Mouse (Mus musculus): Measurements from ENCODE around the gene Rxrb. TPM values are rescaled to one million over a fixed set of nuclear protein-coding genes. Genes with fewer than 3 reads are reported as not detected.

The Rxrb gene
- total and polyA plus RNA-seq, 2 experiments from 2014 or later: 48.7 to 64.8 TPM

DNA sequence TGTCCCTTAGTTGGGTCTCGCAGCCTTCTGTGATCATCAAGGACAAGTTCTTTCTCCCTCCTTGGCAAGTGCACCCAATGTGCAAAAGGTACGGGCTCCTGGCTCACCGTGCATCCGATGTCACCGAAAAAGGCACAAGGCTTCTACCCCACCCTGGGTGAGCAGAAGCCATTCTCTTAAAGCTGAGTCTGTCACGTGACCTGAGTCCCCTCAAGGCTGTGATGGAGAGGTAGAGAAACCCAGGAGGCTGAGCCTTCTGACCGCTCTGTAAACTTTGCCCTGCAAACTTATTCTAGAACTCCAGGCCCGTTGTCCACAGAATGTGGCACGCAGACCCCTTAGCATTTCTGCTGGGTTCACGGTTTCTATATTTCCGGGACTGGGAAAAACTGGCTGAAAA, 47.4 kb downstream of the Rxrb start:
- DNase-seq (ENCODE audit: low spot score): no peak

GRCm38 (mm10) chr17:34079621-34080020, 48.0 kb downstream of the Rxrb start:
- H3K27ac ChIP-seq: no peak overlapping the region
- H3K27me3 ChIP-seq (ENCODE audit: insufficient read depth, low read length): peaks cover 3% of the 10 kb centered on the region; the same call in 1 of the 2 replicates
- WGBS: 9% methylated on average over 5 of the region's 5 CpGs
- TF ChIP-seq CTCF (IDR thresholded peaks at IDR 0.05; ENCODE audit: low read depth): no peak
- no peak overlapping the region for H3K4me2 ChIP-seq (ENCODE audit: low read depth, low read length)
- no peaks in the 10 kb centered on the region for H3K4me1 ChIP-seq (ENCODE audit: insufficient read depth, low read length)
- ATAC-seq (peak; percentile 88), DNase-seq (ENCODE audit: low spot score) (peak; percentile 82)
- no peaks in the 10 kb centered on the region for H3K36me3 ChIP-seq (ENCODE audit: insufficient read depth, low read length)
- H3K9me3 ChIP-seq (ENCODE audit: low read length): no peaks in the 10 kb centered on the region
- H3K9ac ChIP-seq (replicated peaks; ENCODE audit: low read length): no peak overlapping the region
- no peak overlapping the region for H3K4me3 ChIP-seq (ENCODE audit: low read length)

More for the DNA sequence above, 47.4 kb downstream of the Rxrb start:
- TF ChIP-seq CTCF (IDR thresholded peaks at IDR 0.05; ENCODE audit: low read depth): no peak
- peaks cover 3% of the 10 kb centered on the region; the same call in 1 of the 2 replicates for H3K27me3 ChIP-seq (ENCODE audit: insufficient read depth, low read length)
- H3K27ac ChIP-seq: no peak overlapping the region
- no peak overlapping the region for H3K4me2 ChIP-seq (ENCODE audit: low read depth, low read length)
- no peak for ATAC-seq
- H3K36me3 ChIP-seq (ENCODE audit: insufficient read depth, low read length): no peaks in the 10 kb centered on the region
- WGBS: 92% methylated on average over 11 of the region's 11 CpGs
- H3K4me3 ChIP-seq (ENCODE audit: low read length): no peak overlapping the region
- H3K9ac ChIP-seq (replicated peaks; ENCODE audit: low read length): no peak overlapping the region
- H3K9me3 ChIP-seq (ENCODE audit: low read length): no peaks in the 10 kb centered on the region
- no peaks in the 10 kb centered on the region for H3K4me1 ChIP-seq (ENCODE audit: insufficient read depth, low read length)

DNA sequence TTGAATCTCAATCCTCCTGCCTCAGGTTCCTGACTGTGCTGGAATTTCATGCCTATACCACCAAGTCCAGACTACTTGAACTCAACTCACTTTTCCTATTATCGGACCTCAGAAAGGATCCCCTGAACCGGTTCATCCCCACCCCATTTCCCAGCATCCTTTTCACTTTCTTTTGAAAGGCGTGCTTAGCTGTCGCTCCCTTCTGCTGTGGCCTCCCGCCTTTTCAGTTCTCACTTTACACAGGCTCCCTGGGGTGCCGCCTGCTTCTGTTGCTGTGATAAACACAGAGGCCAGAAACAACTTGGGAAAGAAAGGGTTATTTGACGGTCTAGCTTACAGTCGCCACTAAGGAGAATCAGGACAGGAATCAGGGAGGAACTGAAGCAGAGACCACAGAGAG, 51.5 kb downstream of the Rxrb start:
- no peak for TF ChIP-seq CTCF (IDR thresholded peaks at IDR 0.05; ENCODE audit: low read depth)
- no peak overlapping the region for H3K9ac ChIP-seq (replicated peaks; ENCODE audit: low read length)
- WGBS: 5% methylated on average over 8 of the region's 8 CpGs
- no peaks in the 10 kb centered on the region for H3K4me1 ChIP-seq (ENCODE audit: insufficient read depth, low read length)
- DNase-seq (ENCODE audit: low spot score) (no peak), ATAC-seq (no peak)
- H3K27ac ChIP-seq: no peak overlapping the region
- H3K9me3 ChIP-seq (ENCODE audit: low read length): no peaks in the 10 kb centered on the region
- H3K36me3 ChIP-seq (ENCODE audit: insufficient read depth, low read length): no peaks in the 10 kb centered on the region
- no peak overlapping the region for H3K4me3 ChIP-seq (ENCODE audit: low read length)
- H3K4me2 ChIP-seq (ENCODE audit: low read depth, low read length): no peak overlapping the region
- no peaks in the 10 kb centered on the region for H3K27me3 ChIP-seq (ENCODE audit: insufficient read depth, low read length)

GRCm38 (mm10) chr17:34087386-34087785, 55.8 kb downstream of the Rxrb start:
- H3K9ac ChIP-seq (replicated peaks; ENCODE audit: low read length): no peak overlapping the region
- no peaks in the 10 kb centered on the region for H3K9me3 ChIP-seq (ENCODE audit: low read length)
- no peaks in the 10 kb centered on the region for H3K36me3 ChIP-seq (ENCODE audit: insufficient read depth, low read length)
- H3K4me3 ChIP-seq (ENCODE audit: low read length): no peak overlapping the region
- DNase-seq (ENCODE audit: low spot score) (no peak), ATAC-seq (no peak)
- 39% methylated on average over 2 of the region's 2 CpGs for WGBS
- H3K4me1 ChIP-seq (ENCODE audit: insufficient read depth, low read length): no peaks in the 10 kb centered on the region
- H3K4me2 ChIP-seq (ENCODE audit: low read depth, low read length): no peak overlapping the region
- no peak for TF ChIP-seq CTCF (IDR thresholded peaks at IDR 0.05; ENCODE audit: low read depth)
- H3K27ac ChIP-seq: no peak overlapping the region
- H3K27me3 ChIP-seq (ENCODE audit: insufficient read depth, low read length): no peaks in the 10 kb centered on the region

MicroRNAs within 50 kb of the gene (microRNA counts, 519-probe panel; counts per million panel counts)
- 3,791 counts per million, percentile 66 among the panel's probes with 10 or more counts for microRNA mmu-miR-219

Small RNAs within 50 kb of the gene (microRNA-seq; reads per million reads assigned to microRNA genes)
- gene Mir219a-1 (0 reads per million in 2 experiments), gene Mir219c (0 reads per million in 2 experiments)

Other genes with a start within 250 kb of the Rxrb start
Only the 30 nearest of the 33 such genes appear.
- 117 and 293 TPM in 2 replicates for gene Rps28, start 207.2 kb upstream of the Rxrb start, total RNA-seq (2014; rRNA removed)
- 609 and 617 TPM in 2 replicates for gene Rps28, start 207.2 kb upstream of the Rxrb start, polyA plus RNA-seq (2015; fragmentation: Nextera tagmentation; extraction: Ambion mirVana)
- 289 and 356 TPM in 2 replicates for gene Ndufa7, start 207.2 kb upstream of the Rxrb start, total RNA-seq (2014; rRNA removed)
- gene Ndufa7, start 207.2 kb upstream of the Rxrb start, polyA plus RNA-seq (2015; fragmentation: Nextera tagmentation; extraction: Ambion mirVana): 562 and 577 TPM in 2 replicates
- 25.1 and 26.0 TPM in 2 replicates for gene Cd320, start 188.7 kb upstream of the Rxrb start, total RNA-seq (2014; rRNA removed)
- gene Cd320, start 188.7 kb upstream of the Rxrb start, polyA plus RNA-seq (2015; fragmentation: Nextera tagmentation; extraction: Ambion mirVana): 55.7 and 58.6 TPM in 2 replicates
- not detected in 2 replicates for gene Gm7029, start 158.0 kb upstream of the Rxrb start, total RNA-seq (2014; rRNA removed)
- gene Gm7029, start 158.0 kb upstream of the Rxrb start, polyA plus RNA-seq (2015; fragmentation: Nextera tagmentation; extraction: Ambion mirVana): not detected in 2 replicates
- gene Kifc1, start 141.2 kb upstream of the Rxrb start, total RNA-seq (2014; rRNA removed): 5.8 and 9.9 TPM in 2 replicates
- gene Kifc1, start 141.2 kb upstream of the Rxrb start, polyA plus RNA-seq (2015; fragmentation: Nextera tagmentation; extraction: Ambion mirVana): 2.0 and 3.2 TPM in 2 replicates
- 1.3 TPM in 1 of 2 replicates, not detected in the other for gene Platr17, start 126.7 kb upstream of the Rxrb start, total RNA-seq (2014; rRNA removed)
- 0.88 and 1.2 TPM in 2 replicates for gene Platr17, start 126.7 kb upstream of the Rxrb start, polyA plus RNA-seq (2015; fragmentation: Nextera tagmentation; extraction: Ambion mirVana)
- 52.1 and 58.4 TPM in 2 replicates for gene Daxx, start 122.4 kb upstream of the Rxrb start, total RNA-seq (2014; rRNA removed)
- 39.0 and 41.9 TPM in 2 replicates for gene Daxx, start 122.4 kb upstream of the Rxrb start, polyA plus RNA-seq (2015; fragmentation: Nextera tagmentation; extraction: Ambion mirVana)
- gene Tapbp, start 115.9 kb upstream of the Rxrb start, total RNA-seq (2014; rRNA removed): 41.5 and 61.8 TPM in 2 replicates
- gene Tapbp, start 115.9 kb upstream of the Rxrb start, polyA plus RNA-seq (2015; fragmentation: Nextera tagmentation; extraction: Ambion mirVana): 39.1 and 40.2 TPM in 2 replicates
- 58.5 TPM in 2 replicates for gene Zbtb22, start 115.9 kb upstream of the Rxrb start, total RNA-seq (2014; rRNA removed)
- gene Zbtb22, start 115.9 kb upstream of the Rxrb start, polyA plus RNA-seq (2015; fragmentation: Nextera tagmentation; extraction: Ambion mirVana): 20.8 and 23.0 TPM in 2 replicates
- gene Rgl2, start 102.3 kb upstream of the Rxrb start, total RNA-seq (2014; rRNA removed): 91.4 and 116 TPM in 2 replicates
- gene Rgl2, start 102.3 kb upstream of the Rxrb start, polyA plus RNA-seq (2015; fragmentation: Nextera tagmentation; extraction: Ambion mirVana): 36.1 and 36.8 TPM in 2 replicates
- gene Pfdn6, start 91.5 kb upstream of the Rxrb start, total RNA-seq (2014; rRNA removed): 25.2 and 43.1 TPM in 2 replicates
- 168 and 195 TPM in 2 replicates for gene Pfdn6, start 91.5 kb upstream of the Rxrb start, polyA plus RNA-seq (2015; fragmentation: Nextera tagmentation; extraction: Ambion mirVana)
- 16.6 and 16.8 TPM in 2 replicates for gene Wdr46, start 91.2 kb upstream of the Rxrb start, total RNA-seq (2014; rRNA removed)
- gene Wdr46, start 91.2 kb upstream of the Rxrb start, polyA plus RNA-seq (2015; fragmentation: Nextera tagmentation; extraction: Ambion mirVana): 16.7 and 17.9 TPM in 2 replicates
- 8.9 and 12.3 TPM in 2 replicates for gene B3galt4, start 80.3 kb upstream of the Rxrb start, total RNA-seq (2014; rRNA removed)
- gene B3galt4, start 80.3 kb upstream of the Rxrb start, polyA plus RNA-seq (2015; fragmentation: Nextera tagmentation; extraction: Ambion mirVana): 10.7 and 11.6 TPM in 2 replicates
- 55.6 and 57.4 TPM in 2 replicates for gene Vps52, start 76.0 kb upstream of the Rxrb start, total RNA-seq (2014; rRNA removed)
- 62.1 and 63.2 TPM in 2 replicates for gene Vps52, start 76.0 kb upstream of the Rxrb start, polyA plus RNA-seq (2015; fragmentation: Nextera tagmentation; extraction: Ambion mirVana)
- 1,180 and 1,309 TPM in 2 replicates for gene Rps18, start 75.8 kb upstream of the Rxrb start, total RNA-seq (2014; rRNA removed)
- 904 and 918 TPM in 2 replicates for gene Rps18, start 75.8 kb upstream of the Rxrb start, polyA plus RNA-seq (2015; fragmentation: Nextera tagmentation; extraction: Ambion mirVana)
- 21.6 and 33.2 TPM in 2 replicates for gene H2-K1, start 31.5 kb upstream of the Rxrb start, total RNA-seq (2014; rRNA removed)
- 23.9 and 26.2 TPM in 2 replicates for gene H2-K1, start 31.5 kb upstream of the Rxrb start, polyA plus RNA-seq (2015; fragmentation: Nextera tagmentation; extraction: Ambion mirVana)
- 19.1 and 22.1 TPM in 2 replicates for gene Ring1, start 7.1 kb upstream of the Rxrb start, total RNA-seq (2014; rRNA removed)
- gene Ring1, start 7.1 kb upstream of the Rxrb start, polyA plus RNA-seq (2015; fragmentation: Nextera tagmentation; extraction: Ambion mirVana): 19.2 and 20.0 TPM in 2 replicates
- 78.3 and 87.4 TPM in 2 replicates for gene H2-Ke6, start 3.8 kb upstream of the Rxrb start, total RNA-seq (2014; rRNA removed)
- gene H2-Ke6, start 3.8 kb upstream of the Rxrb start, polyA plus RNA-seq (2015; fragmentation: Nextera tagmentation; extraction: Ambion mirVana): 74.9 and 78.9 TPM in 2 replicates
- gene Slc39a7, start 130 bp upstream of the Rxrb start, total RNA-seq (2014; rRNA removed): 188 and 250 TPM in 2 replicates
- gene Slc39a7, start 130 bp upstream of the Rxrb start, polyA plus RNA-seq (2015; fragmentation: Nextera tagmentation; extraction: Ambion mirVana): 148 and 150 TPM in 2 replicates
- 12.1 and 16.7 TPM in 2 replicates for gene Col11a2, start 7.6 kb downstream of the Rxrb start, total RNA-seq (2014; rRNA removed)
- gene Col11a2, start 7.6 kb downstream of the Rxrb start, polyA plus RNA-seq (2015; fragmentation: Nextera tagmentation; extraction: Ambion mirVana): 5.4 TPM in 2 replicates
- not detected in 2 replicates for gene H2-Oa, start 60.5 kb downstream of the Rxrb start, total RNA-seq (2014; rRNA removed)
- gene H2-Oa, start 60.5 kb downstream of the Rxrb start, polyA plus RNA-seq (2015; fragmentation: Nextera tagmentation; extraction: Ambion mirVana): 0.23 and 0.31 TPM in 2 replicates
- gene H2-DMa, start 87.7 kb downstream of the Rxrb start, total RNA-seq (2014; rRNA removed): 30.9 and 31.3 TPM in 2 replicates
- 23.5 and 24.1 TPM in 2 replicates for gene H2-DMa, start 87.7 kb downstream of the Rxrb start, polyA plus RNA-seq (2015; fragmentation: Nextera tagmentation; extraction: Ambion mirVana)
- gene Brd2, start 90.8 kb downstream of the Rxrb start, total RNA-seq (2014; rRNA removed): 180 and 195 TPM in 2 replicates
- 101 and 108 TPM in 2 replicates for gene Brd2, start 90.8 kb downstream of the Rxrb start, polyA plus RNA-seq (2015; fragmentation: Nextera tagmentation; extraction: Ambion mirVana)
- gene H2-DMb2, start 111.5 kb downstream of the Rxrb start, total RNA-seq (2014; rRNA removed): 0.16 TPM in 1 of 2 replicates, not detected in the other
- gene H2-DMb2, start 111.5 kb downstream of the Rxrb start, polyA plus RNA-seq (2015; fragmentation: Nextera tagmentation; extraction: Ambion mirVana): 0.58 and 0.59 TPM in 2 replicates
- gene H2-DMb1, start 121.3 kb downstream of the Rxrb start, total RNA-seq (2014; rRNA removed): 1.8 and 3.0 TPM in 2 replicates
- 1.4 and 1.8 TPM in 2 replicates for gene H2-DMb1, start 121.3 kb downstream of the Rxrb start, polyA plus RNA-seq (2015; fragmentation: Nextera tagmentation; extraction: Ambion mirVana)
- gene Tap1, start 155.7 kb downstream of the Rxrb start, total RNA-seq (2014; rRNA removed): 14.0 and 14.1 TPM in 2 replicates
- gene Tap1, start 155.7 kb downstream of the Rxrb start, polyA plus RNA-seq (2015; fragmentation: Nextera tagmentation; extraction: Ambion mirVana): 8.0 and 8.1 TPM in 2 replicates
- 0.68 and 4.3 TPM in 2 replicates for gene Psmb9, start 156.0 kb downstream of the Rxrb start, total RNA-seq (2014; rRNA removed)
- gene Psmb9, start 156.0 kb downstream of the Rxrb start, polyA plus RNA-seq (2015; fragmentation: Nextera tagmentation; extraction: Ambion mirVana): 2.8 and 4.2 TPM in 2 replicates
- 2.8 and 5.0 TPM in 2 replicates for gene Psmb8, start 165.9 kb downstream of the Rxrb start, total RNA-seq (2014; rRNA removed)
- gene Psmb8, start 165.9 kb downstream of the Rxrb start, polyA plus RNA-seq (2015; fragmentation: Nextera tagmentation; extraction: Ambion mirVana): 6.5 and 6.9 TPM in 2 replicates
- gene Tap2, start 171.7 kb downstream of the Rxrb start, total RNA-seq (2014; rRNA removed): 0.89 and 1.8 TPM in 2 replicates
- 3.8 and 6.5 TPM in 2 replicates for gene Tap2, start 171.7 kb downstream of the Rxrb start, polyA plus RNA-seq (2015; fragmentation: Nextera tagmentation; extraction: Ambion mirVana)
- 0.14 and 0.42 TPM in 2 replicates for gene H2-Ob, start 207.1 kb downstream of the Rxrb start, total RNA-seq (2014; rRNA removed)
- 0.13 and 0.35 TPM in 2 replicates for gene H2-Ob, start 207.1 kb downstream of the Rxrb start, polyA plus RNA-seq (2015; fragmentation: Nextera tagmentation; extraction: Ambion mirVana)